Mouse (Mus musculus): ENCODE measurements around the gene Tent5b. TPM values are rescaled to one million over a fixed set of nuclear protein-coding genes. Genes with fewer than 3 reads are reported as not detected.

The Tent5b gene
- polyA plus RNA-seq, 1 experiment from 2014 or later, result 0.45 TPM

GRCm38 (mm10) chr4:133445727-133446126 lies 34.2 kb upstream of the Tent5b start:
- ATAC-seq (ENCODE audit: insufficient number of reproducible peaks, insufficient read depth, low FRiP score, low read depth), result no peak
- H3K27me3 ChIP-seq (ENCODE audit: control insufficient read depth, insufficient read depth, low read length), result no peaks in the 10 kb centered on the region
- H3K9me3 ChIP-seq (ENCODE audit: control insufficient read depth, low read depth, low read length), result no peaks in the 10 kb centered on the region
- WGBS, result 82% methylated on average over 5 of the region's 5 CpGs
- no peak overlapping the region for H3K4me3 ChIP-seq (ENCODE audit: low read depth, low read length)
- no peak overlapping the region for H3K27ac ChIP-seq (ENCODE audit: low read length)
- H3K4me2 ChIP-seq (replicated peaks; ENCODE audit: low read depth, low read length), result no peak overlapping the region
- no peak overlapping the region for H3K9ac ChIP-seq (replicated peaks; ENCODE audit: low read depth, low read length)
- no peaks in the 10 kb centered on the region for H3K36me3 ChIP-seq (ENCODE audit: control insufficient read depth, insufficient read depth, low read length)
- H3K4me1 ChIP-seq (ENCODE audit: control insufficient read depth, insufficient read depth, low read length), result peaks cover 7% of the 10 kb centered on the region; the same call in 1 of the 2 replicates

GRCm38 (mm10) chr4:133447366-133447765 lies 32.6 kb upstream of the Tent5b start:
- Histone ChIP-seq H3K9me3 (ENCODE audit: control insufficient read depth, low read depth, low read length) (no peaks in the 10 kb centered on the region), H3K36me3 (ENCODE audit: control insufficient read depth, insufficient read depth, low read length) (no peaks in the 10 kb centered on the region), H3K4me3 (ENCODE audit: low read depth, low read length) (no peak overlapping the region), H3K9ac (replicated peaks; ENCODE audit: low read depth, low read length) (no peak overlapping the region), H3K4me1 (ENCODE audit: control insufficient read depth, insufficient read depth, low read length) (peaks cover 6% of the 10 kb centered on the region; the same call in 1 of the 2 replicates), H3K4me2 (replicated peaks; ENCODE audit: low read depth, low read length) (no peak overlapping the region), H3K27ac (ENCODE audit: low read length) (no peak overlapping the region), H3K27me3 (ENCODE audit: control insufficient read depth, insufficient read depth, low read length) (no peaks in the 10 kb centered on the region)
- WGBS, result 58% methylated on average over 5 of the region's 5 CpGs
- no peak for ATAC-seq (ENCODE audit: insufficient number of reproducible peaks, insufficient read depth, low FRiP score, low read depth)

GRCm38 (mm10) chr4:133447967-133448366 lies 32.0 kb upstream of the Tent5b start:
- Histone ChIP-seq H3K4me1 (ENCODE audit: control insufficient read depth, insufficient read depth, low read length) (peaks cover 6% of the 10 kb centered on the region; the same call in 1 of the 2 replicates), H3K4me2 (replicated peaks; ENCODE audit: low read depth, low read length) (no peak overlapping the region), H3K9ac (replicated peaks; ENCODE audit: low read depth, low read length) (no peak overlapping the region), H3K27ac (ENCODE audit: low read length) (peak overlapping the region; percentile 55; the same call in 1 of the 2 replicates), H3K27me3 (ENCODE audit: control insufficient read depth, insufficient read depth, low read length) (no peaks in the 10 kb centered on the region), H3K36me3 (ENCODE audit: control insufficient read depth, insufficient read depth, low read length) (no peaks in the 10 kb centered on the region), H3K9me3 (ENCODE audit: control insufficient read depth, low read depth, low read length) (no peaks in the 10 kb centered on the region), H3K4me3 (ENCODE audit: low read depth, low read length) (no peak overlapping the region)
- 81% methylated on average over 11 of the region's 11 CpGs for WGBS
- no peak for ATAC-seq (ENCODE audit: insufficient number of reproducible peaks, insufficient read depth, low FRiP score, low read depth)

GRCm38 (mm10) chr4:133448708-133449388 lies 31.1 kb upstream of the Tent5b start:
- Histone ChIP-seq H3K9ac (replicated peaks; ENCODE audit: low read depth, low read length) (no peak overlapping the region), H3K4me3 (ENCODE audit: low read depth, low read length) (no peak overlapping the region), H3K4me2 (replicated peaks; ENCODE audit: low read depth, low read length) (no peak overlapping the region), H3K9me3 (ENCODE audit: control insufficient read depth, low read depth, low read length) (no peaks in the 10 kb centered on the region), H3K36me3 (ENCODE audit: control insufficient read depth, insufficient read depth, low read length) (no peaks in the 10 kb centered on the region), H3K4me1 (ENCODE audit: control insufficient read depth, insufficient read depth, low read length) (peaks cover 6% of the 10 kb centered on the region; the same call in 1 of the 2 replicates), H3K27me3 (ENCODE audit: control insufficient read depth, insufficient read depth, low read length) (no peaks in the 10 kb centered on the region), H3K27ac (ENCODE audit: low read length) (peak overlapping the region; percentile 62; the same call in 1 of the 2 replicates)
- WGBS, result 59% methylated on average over 8 of the region's 8 CpGs
- peak; percentile 59; the same call in 1 of the 2 replicates for ATAC-seq (ENCODE audit: insufficient number of reproducible peaks, insufficient read depth, low FRiP score, low read depth)

- Histone ChIP-seq H3K27ac (ENCODE audit: low read length) (peak overlapping the region; percentile 62; the same call in 1 of the 2 replicates), H3K27me3 (ENCODE audit: control insufficient read depth, insufficient read depth, low read length) (no peaks in the 10 kb centered on the region), H3K4me2 (replicated peaks; ENCODE audit: low read depth, low read length) (no peak overlapping the region), H3K4me1 (ENCODE audit: control insufficient read depth, insufficient read depth, low read length) (peaks cover 6% of the 10 kb centered on the region; the same call in 1 of the 2 replicates), H3K4me3 (ENCODE audit: low read depth, low read length) (no peak overlapping the region), H3K9ac (replicated peaks; ENCODE audit: low read depth, low read length) (no peak overlapping the region), H3K9me3 (ENCODE audit: control insufficient read depth, low read depth, low read length) (no peaks in the 10 kb centered on the region), H3K36me3 (ENCODE audit: control insufficient read depth, insufficient read depth, low read length) (no peaks in the 10 kb centered on the region)
- WGBS, result 17% methylated on average over 13 of the region's 13 CpGs
- ATAC-seq (ENCODE audit: insufficient number of reproducible peaks, insufficient read depth, low FRiP score, low read depth), result no peak
These were observed 30.2 kb upstream of the Tent5b start for GRCm38 (mm10) chr4:133449726-133450125.

GRCm38 (mm10) chr4:133451536-133451935 lies 28.4 kb upstream of the Tent5b start:
- Histone ChIP-seq H3K4me2 (replicated peaks; ENCODE audit: low read depth, low read length) (no peak overlapping the region), H3K4me1 (ENCODE audit: control insufficient read depth, insufficient read depth, low read length) (peaks cover 6% of the 10 kb centered on the region; the same call in 1 of the 2 replicates), H3K9me3 (ENCODE audit: control insufficient read depth, low read depth, low read length) (no peaks in the 10 kb centered on the region), H3K27me3 (ENCODE audit: control insufficient read depth, insufficient read depth, low read length) (no peaks in the 10 kb centered on the region), H3K4me3 (ENCODE audit: low read depth, low read length) (no peak overlapping the region), H3K27ac (ENCODE audit: low read length) (no peak overlapping the region), H3K36me3 (ENCODE audit: control insufficient read depth, insufficient read depth, low read length) (no peaks in the 10 kb centered on the region), H3K9ac (replicated peaks; ENCODE audit: low read depth, low read length) (no peak overlapping the region)
- WGBS, result 8% methylated on average over 10 of the region's 10 CpGs
- no peak for ATAC-seq (ENCODE audit: insufficient number of reproducible peaks, insufficient read depth, low FRiP score, low read depth)

- Histone ChIP-seq H3K27me3 (ENCODE audit: control insufficient read depth, insufficient read depth, low read length) (no peaks in the 10 kb centered on the region), H3K4me2 (replicated peaks; ENCODE audit: low read depth, low read length) (no peak overlapping the region), H3K36me3 (ENCODE audit: control insufficient read depth, insufficient read depth, low read length) (no peaks in the 10 kb centered on the region), H3K4me3 (ENCODE audit: low read depth, low read length) (no peak overlapping the region), H3K9ac (replicated peaks; ENCODE audit: low read depth, low read length) (no peak overlapping the region), H3K27ac (ENCODE audit: low read length) (no peak overlapping the region), H3K4me1 (ENCODE audit: control insufficient read depth, insufficient read depth, low read length) (peaks cover 6% of the 10 kb centered on the region; the same call in 1 of the 2 replicates), H3K9me3 (ENCODE audit: control insufficient read depth, low read depth, low read length) (no peaks in the 10 kb centered on the region)
- no peak for ATAC-seq (ENCODE audit: insufficient number of reproducible peaks, insufficient read depth, low FRiP score, low read depth)
- whole genome bisulfite sequencing, result 68% methylated on average over 7 of the region's 7 CpGs
These were observed 27.5 kb upstream of the Tent5b start for GRCm38 (mm10) chr4:133452433-133452832.

- Histone ChIP-seq H3K4me1 (ENCODE audit: control insufficient read depth, insufficient read depth, low read length) (no peaks in the 10 kb centered on the region), H3K4me3 (ENCODE audit: low read depth, low read length) (no peak overlapping the region), H3K36me3 (ENCODE audit: control insufficient read depth, insufficient read depth, low read length) (no peaks in the 10 kb centered on the region), H3K27ac (ENCODE audit: low read length) (no peak overlapping the region), H3K4me2 (replicated peaks; ENCODE audit: low read depth, low read length) (no peak overlapping the region), H3K27me3 (ENCODE audit: control insufficient read depth, insufficient read depth, low read length) (no peaks in the 10 kb centered on the region), H3K9me3 (ENCODE audit: control insufficient read depth, low read depth, low read length) (no peaks in the 10 kb centered on the region), H3K9ac (replicated peaks; ENCODE audit: low read depth, low read length) (no peak overlapping the region)
- WGBS, result 68% methylated on average over 3 of the region's 3 CpGs
- no peak for ATAC-seq (ENCODE audit: insufficient number of reproducible peaks, insufficient read depth, low FRiP score, low read depth)
These were observed 21.9 kb upstream of the Tent5b start for GRCm38 (mm10) chr4:133458044-133458443.

Measured in stomach, embryonic 14.5 days (tissue).